8 mouse cellular contexts compared by ENCODE assay signal in genomic region chr17:9227872-9228575, GRCm38 (mm10).
DNase-seq lines count a peak whose midpoint lies in the region; ATAC-seq lines count a peak whose summit lies in the region.
"Had no signal": no experiment of that assay in that cellular context is flagged by ENCODE, and none has a peak within 500 bp of the region (broad histone marks: within the 10 kb centered on the region; RNA-seq: fewer than 3 reads in every experiment).

No protein-coding gene starts in this region.

- WGBS in embryonic facial prominence, embryonic 14.5 days, result 37% methylated on average over 10 of the region's 10 CpGs
- 70% methylated on average over 10 of the region's 10 CpGs for WGBS in liver, embryonic 12.5 days (ENCODE audit: insufficient replicate concordance)

- H3K36me3 ChIP-seq in embryonic facial prominence, embryonic 14.5 days (ENCODE audit: control insufficient read depth, insufficient read depth, low read length), result no peaks in the 10 kb centered on the region
- no peaks in the 10 kb centered on the region for H3K36me3 ChIP-seq in liver, embryonic 12.5 days
- H3K36me3 ChIP-seq: lung, embryonic 15.5 days had no signal

- H3K9ac ChIP-seq in embryonic facial prominence, embryonic 14.5 days (ENCODE audit: low read depth, low read length), result no peak overlapping the region
- no peak overlapping the region for H3K9ac ChIP-seq in liver, embryonic 12.5 days
- H3K9ac ChIP-seq: lung, embryonic 15.5 days had no signal

- H3K27me3 ChIP-seq in embryonic facial prominence, embryonic 14.5 days (replicated peaks; ENCODE audit: control insufficient read depth, insufficient read depth, low read length), result peaks cover 8% of the 10 kb centered on the region; the same call in 1 of the 2 replicates
- H3K27me3 ChIP-seq in liver, embryonic 12.5 days (replicated peaks), result no peaks in the 10 kb centered on the region
- H3K27me3 ChIP-seq: lung, embryonic 15.5 days had no signal

- H3K9me3 ChIP-seq in embryonic facial prominence, embryonic 14.5 days (ENCODE audit: control insufficient read depth, low read length), result no peaks in the 10 kb centered on the region
- H3K9me3 ChIP-seq in liver, embryonic 12.5 days (replicated peaks), result no peaks in the 10 kb centered on the region
- H3K9me3 ChIP-seq: lung, embryonic 15.5 days had no signal

- peak; percentile 3 for DNase-seq in lung, postnatal 36 days
- no peak for DNase-seq in lung, postnatal 14 days
- DNase-seq in embryonic facial prominence, embryonic 14.5 days (ENCODE audit: low spot score), result peak; percentile 92
- peak; percentile 56 to 67 for DNase-seq in heart, adult 9 months (ENCODE audit: low spot score in 2 of 2)
- DNase-seq in right cerebral cortex, postnatal 36 days (ENCODE audit: low spot score in 2 of 2), result peak; percentile 28 to 39
- DNase-seq in spleen, postnatal 10 days (ENCODE audit: low spot score in 2 of 2), result no peak

- no peak overlapping the region for H3K4me2 ChIP-seq in embryonic facial prominence, embryonic 14.5 days (ENCODE audit: low read depth, low read length)
- no peak overlapping the region for H3K4me2 ChIP-seq in liver, embryonic 12.5 days
- H3K4me2 ChIP-seq: lung, embryonic 15.5 days had no signal

- 0 out of 2 replicates have a peak, but pooled peaks cover 7% of the 10 kb centered on the region for H3K4me1 ChIP-seq in embryonic facial prominence, embryonic 14.5 days (ENCODE audit: control insufficient read depth, insufficient read depth, low read length)
- H3K4me1 ChIP-seq in liver, embryonic 12.5 days, result no peaks in the 10 kb centered on the region
- H3K4me1 ChIP-seq: lung, embryonic 15.5 days had no signal

- H3K27ac ChIP-seq in embryonic facial prominence, embryonic 14.5 days (replicated peaks; ENCODE audit: low read depth, low read length), result no peak overlapping the region
- H3K27ac ChIP-seq in liver, embryonic 12.5 days, result no peak overlapping the region
- H3K27ac ChIP-seq: lung, embryonic 15.5 days had no signal

- ATAC-seq in embryonic facial prominence, embryonic 14.5 days (ENCODE audit: low read depth), result peak; percentile 89
- no peak for ATAC-seq in liver, embryonic 12.5 days

- H3K4me3 ChIP-seq in embryonic facial prominence, embryonic 14.5 days (ENCODE audit: low read depth, low read length), result no peak overlapping the region
- H3K4me3 ChIP-seq in liver, embryonic 12.5 days, result no peak overlapping the region
- H3K4me3 ChIP-seq: lung, embryonic 15.5 days had no signal

Comparison
In these comparisons a context has a peak if more than half of its experiments do, and no peak if none do; other contexts are left out.
1. DNase-seq: peak in lung, postnatal 36 days (single experiment), embryonic facial prominence, embryonic 14.5 days (single experiment), heart, adult 9 months (2 of 2) and right cerebral cortex, postnatal 36 days (2 of 2); none in lung, postnatal 14 days (single experiment) and spleen, postnatal 10 days (0 of 2).